Mouse (Mus musculus) R1 (cell line): ENCODE measurements at regions not wholly inside any gene's neighbourhood (a gene's known extent, or its start where the extent isn't known, plus 50 kb on each side); places are given as distances from the start of the nearest gene placed in this dataset.

ENCODE experiments used
- DNase-seq: peaks from one replicate; pipeline ENCODE4 v3.0.0-alpha.2; 2018; ENCODE audit warnings: low read depth, low spot score

DNA sequence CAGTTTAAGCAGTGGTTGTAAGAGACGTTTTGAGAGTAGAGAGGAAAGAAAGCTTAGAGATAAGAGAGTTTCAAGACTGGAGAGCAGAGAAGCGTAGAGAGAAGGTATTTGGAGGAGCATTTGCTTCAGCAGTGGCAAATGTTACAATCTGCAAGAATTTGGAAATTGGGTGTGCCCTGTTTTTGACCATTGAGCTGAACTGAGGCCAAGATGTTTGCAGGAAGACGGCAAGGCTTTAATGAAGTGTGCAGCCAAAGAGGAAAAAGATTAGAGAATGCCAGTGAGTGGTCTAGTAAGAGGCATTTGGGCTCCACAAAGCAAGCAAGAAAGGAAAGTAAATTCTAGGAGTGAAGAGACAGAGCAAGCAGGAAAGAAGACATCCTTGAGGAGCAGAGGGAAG lies 168.8 kb upstream of the Fggy start:
- no peak for DNase-seq

DNA sequence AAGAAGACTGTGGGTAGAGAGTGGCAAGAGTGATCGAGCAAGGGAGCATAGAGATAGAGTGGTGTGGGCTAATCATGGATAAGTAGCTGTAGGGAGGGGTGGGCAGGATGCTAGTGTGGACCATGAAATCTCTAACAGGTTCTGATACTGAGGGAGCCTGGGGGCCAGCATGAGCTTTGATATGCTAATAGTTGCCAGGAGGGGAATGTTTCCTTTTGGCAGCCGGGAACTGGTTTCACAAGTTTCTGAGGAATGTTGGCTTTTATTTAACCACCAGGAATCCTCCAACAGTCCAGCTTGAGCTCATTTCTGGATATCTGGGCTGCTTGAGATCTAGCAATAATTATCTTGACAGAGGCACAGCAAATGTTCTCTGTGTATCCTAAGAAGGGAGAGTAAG lies 167.7 kb upstream of the Fggy start:
- peak; percentile 72 for DNase-seq

DNA sequence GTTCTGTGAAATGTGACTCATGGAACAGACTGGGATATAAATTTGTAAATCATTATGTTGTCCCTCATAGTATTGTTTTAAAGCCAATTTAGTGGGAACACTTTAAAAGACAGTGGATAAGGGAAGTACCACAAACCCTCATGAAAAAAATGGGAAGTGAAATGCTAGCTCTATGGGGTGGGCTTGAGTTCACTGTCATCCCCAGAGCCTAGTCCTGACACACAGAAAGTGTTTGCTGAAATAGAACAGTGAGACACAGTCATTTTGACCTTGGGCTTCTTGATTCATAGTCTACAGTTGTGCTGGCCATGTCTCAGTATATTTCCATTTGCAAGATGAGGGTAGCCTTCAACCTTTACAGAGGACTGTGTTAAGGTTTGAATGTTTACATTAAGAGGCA lies 166.8 kb upstream of the Fggy start:
- no peak for DNase-seq

DNA sequence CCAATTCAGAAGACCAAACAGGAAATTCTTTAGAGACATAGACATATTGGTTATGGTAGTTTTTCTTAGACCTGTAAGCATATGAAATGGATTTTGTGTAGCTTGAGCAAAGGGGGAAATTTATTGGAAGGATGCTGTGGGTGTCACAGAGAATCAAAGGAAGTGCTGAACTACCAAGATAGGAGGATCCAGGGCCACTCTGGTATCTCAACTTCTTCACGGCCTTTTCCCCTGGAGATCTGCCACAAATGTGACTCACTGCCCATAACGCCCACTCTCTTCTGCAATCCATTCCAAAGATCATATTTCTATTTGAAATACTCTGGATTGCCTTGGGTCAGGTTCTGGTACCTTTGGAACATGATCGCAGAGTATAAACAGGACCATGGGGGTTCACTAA lies 161.6 kb upstream of the Fggy start:
- no peak for DNase-seq

- no peak for DNase-seq
Observed at GRCm38 (mm10) chr4:95398301-95398700, 159.0 kb upstream of the Fggy start.

- DNase-seq, result no peak
Observed at GRCm38 (mm10) chr4:95402273-95402672, 155.0 kb upstream of the Fggy start.

DNA sequence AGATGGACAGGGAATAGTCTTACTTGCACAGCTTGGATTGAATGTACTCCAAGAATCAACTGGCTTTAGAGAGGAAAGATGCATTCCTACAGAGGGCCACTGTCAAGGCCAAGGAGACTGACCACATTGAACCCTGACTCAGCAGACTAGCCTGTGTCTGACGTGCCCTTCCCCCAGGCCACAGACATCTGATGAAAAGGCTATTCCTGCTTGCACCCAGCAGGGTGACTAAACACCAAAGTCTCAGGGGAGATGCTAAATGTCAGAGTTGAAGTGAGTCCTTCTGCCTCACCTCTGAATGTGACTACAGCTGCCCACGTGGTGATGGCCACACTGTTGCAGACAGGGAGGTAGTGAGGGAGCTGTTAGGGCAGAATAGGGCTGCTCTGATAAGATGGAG lies 140.2 kb upstream of the Fggy start:
- DNase-seq, result no peak

- no peak for DNase-seq
Observed at GRCm38 (mm10) chr4:95426563-95426962, 130.7 kb upstream of the Fggy start.

- DNase-seq, result peak; percentile 31
Observed at GRCm38 (mm10) chr4:95434543-95434942, 122.8 kb upstream of the Fggy start.

DNA sequence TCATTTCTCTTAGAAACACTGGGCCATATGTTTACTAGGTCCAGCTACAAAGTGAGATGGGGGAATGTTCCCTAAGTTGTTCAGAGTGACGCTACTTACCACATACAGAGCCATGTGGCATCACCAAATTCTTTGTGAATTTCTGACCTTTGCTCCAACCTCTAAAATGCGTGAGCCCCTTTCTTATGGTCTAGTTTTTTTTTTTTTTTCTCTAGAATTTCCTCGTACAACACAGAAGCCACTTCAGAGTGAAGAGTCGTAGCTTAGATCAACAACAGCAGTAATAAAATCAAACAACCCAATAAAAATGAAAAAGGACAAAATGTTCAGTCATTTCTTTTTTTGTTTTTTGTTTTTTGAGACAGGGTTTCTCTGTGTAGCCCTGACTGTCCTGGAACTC lies 122.2 kb upstream of the Fggy start:
- DNase-seq, result no peak

DNA sequence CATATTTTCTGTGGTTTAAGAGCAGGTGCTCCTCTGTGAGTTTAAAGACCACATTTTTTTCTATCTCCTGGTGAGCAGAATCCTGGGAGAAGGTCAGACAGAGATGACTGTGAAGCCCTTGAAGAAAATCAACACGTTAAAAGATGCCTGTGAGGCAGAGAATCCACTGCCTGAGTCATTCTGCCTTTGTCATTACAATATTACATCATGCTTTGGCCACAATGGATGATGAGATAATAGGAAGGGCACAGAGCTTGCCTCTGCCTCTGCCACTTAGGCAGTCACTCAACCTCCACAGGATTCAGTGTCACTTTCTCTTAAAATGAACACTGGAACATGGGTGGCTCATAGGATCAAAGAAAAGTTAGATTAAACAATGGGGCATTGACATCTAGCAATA lies 117.5 kb upstream of the Fggy start:
- DNase-seq, result no peak

- DNase-seq, result peak; percentile 31
Observed at GRCm38 (mm10) chr4:95443854-95444811, 113.2 kb upstream of the Fggy start.

- no peak for DNase-seq
Observed at GRCm38 (mm10) chr4:95450286-95450685, 107.0 kb upstream of the Fggy start.

DNA sequence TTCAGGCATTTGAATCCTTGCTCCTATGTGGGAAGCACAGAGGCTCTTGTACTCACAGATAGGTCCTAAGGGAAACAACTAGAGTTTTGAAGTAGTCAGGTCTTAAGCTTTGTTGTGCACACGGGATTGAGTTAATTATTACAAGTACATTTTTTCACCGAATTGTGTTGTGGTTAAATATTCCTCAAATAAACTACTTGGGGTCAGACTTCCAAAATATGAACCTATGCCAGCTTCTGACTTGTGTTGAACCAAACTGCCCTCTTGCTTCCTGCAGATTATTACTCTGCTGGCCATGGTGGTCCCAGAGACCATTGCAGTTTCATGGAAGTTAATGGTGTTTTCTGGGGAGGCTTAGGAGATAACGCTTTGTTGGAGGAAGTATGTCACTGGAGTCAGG lies 105.5 kb upstream of the Fggy start:
- no peak for DNase-seq

DNA sequence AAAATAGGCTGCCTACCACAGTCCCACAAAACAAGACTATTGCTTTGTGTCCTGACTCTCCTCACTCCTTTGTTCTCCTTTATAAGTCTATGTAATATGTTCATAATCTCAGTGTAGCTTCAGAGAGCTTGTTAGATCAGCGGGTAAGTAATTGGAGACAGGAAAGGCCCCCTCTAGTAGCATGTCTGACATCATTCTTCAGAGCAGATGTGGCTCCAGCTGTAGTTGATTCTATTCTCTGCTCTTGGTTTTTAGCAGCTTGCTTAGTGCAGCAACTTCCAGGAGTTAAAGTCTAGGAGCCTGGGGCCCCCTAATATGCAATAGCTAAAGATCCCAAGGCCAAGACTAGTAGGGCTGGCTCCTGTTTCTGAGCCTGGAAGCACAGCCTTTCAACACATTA lies 101.0 kb upstream of the Fggy start:
- no peak for DNase-seq

GRCm38 (mm10) chr4:95456943-95457342 lies 100.4 kb upstream of the Fggy start:
- no peak for DNase-seq

- DNase-seq, result no peak
Observed at GRCm38 (mm10) chr4:95462476-95462875, 94.8 kb upstream of the Fggy start.

DNA sequence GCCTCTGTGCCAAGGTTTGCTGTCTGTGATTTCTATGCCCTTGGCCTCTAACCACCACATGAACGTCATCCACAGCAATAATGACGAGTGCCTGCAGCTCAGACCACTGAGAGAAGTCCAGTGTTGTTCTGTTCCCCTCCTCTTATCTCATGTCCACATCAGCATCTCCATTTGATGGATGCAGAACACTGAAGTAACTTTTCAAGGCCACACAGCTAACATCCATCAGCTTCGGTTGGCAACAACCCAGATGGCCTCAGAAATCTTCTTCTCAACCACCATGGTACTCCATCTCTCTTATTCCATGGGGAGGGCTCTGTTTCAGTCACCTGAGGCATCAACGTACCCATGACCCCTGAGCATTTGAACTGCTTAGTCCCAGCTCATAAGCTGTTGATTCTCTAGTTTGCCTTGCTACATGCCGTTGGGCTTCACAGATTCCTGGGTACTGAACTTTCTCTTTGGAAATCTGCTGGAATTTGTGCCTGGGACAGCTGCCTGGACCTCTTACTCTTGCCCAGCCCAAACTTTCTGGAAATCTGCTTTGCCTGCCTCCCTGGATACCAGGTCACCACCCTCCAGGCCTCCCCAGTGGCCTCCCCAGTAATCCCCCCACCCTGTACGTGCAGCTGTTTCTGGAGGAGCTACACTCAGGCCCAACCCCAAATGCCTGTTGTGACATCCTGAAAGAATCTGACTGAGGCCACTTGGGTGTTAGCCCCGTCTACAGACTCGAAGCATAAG lies 94.1 kb upstream of the Fggy start:
- no peak for DNase-seq

DNA sequence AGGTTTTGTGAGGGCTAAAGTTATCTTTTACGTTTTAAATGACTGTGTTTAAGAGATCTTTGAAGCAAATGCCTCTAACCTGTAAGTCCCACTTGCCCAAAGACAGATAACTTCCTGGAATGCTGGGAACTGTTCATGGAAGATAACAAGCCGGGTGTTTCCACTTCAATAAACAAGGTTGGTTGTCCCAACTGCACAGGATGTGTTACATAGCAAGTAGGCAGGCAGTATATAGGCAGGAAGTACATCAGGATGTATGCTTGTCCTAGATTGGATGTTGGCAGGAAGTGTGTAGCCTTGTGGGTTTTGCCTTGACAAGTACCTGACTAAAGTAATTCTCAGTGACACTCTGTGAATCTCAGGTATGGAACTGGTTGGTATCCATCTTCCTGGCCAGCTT lies 90.7 kb upstream of the Fggy start:
- DNase-seq, result no peak

DNA sequence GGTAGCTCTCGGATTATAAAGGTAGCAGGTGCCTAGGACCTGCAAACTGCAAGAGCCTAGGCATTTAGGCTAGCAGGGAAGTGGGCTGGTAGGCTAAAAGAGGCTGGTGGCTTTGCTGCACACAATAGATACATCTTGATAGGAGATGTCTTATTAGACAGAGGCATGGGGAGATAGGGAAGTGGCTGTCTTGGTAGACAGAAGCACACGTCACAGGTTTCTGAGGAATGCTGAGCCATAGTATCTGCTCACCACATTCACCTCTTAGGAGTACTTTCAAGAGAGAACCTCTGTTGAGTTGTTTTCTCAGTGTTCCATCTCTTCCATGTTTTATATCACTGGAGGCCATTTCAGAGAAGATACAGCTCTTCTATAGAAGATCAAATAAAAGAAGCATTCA lies 89.8 kb upstream of the Fggy start:
- no peak for DNase-seq

GRCm38 (mm10) chr4:95474726-95475406 lies 82.4 kb upstream of the Fggy start:
- no peak for DNase-seq

DNA sequence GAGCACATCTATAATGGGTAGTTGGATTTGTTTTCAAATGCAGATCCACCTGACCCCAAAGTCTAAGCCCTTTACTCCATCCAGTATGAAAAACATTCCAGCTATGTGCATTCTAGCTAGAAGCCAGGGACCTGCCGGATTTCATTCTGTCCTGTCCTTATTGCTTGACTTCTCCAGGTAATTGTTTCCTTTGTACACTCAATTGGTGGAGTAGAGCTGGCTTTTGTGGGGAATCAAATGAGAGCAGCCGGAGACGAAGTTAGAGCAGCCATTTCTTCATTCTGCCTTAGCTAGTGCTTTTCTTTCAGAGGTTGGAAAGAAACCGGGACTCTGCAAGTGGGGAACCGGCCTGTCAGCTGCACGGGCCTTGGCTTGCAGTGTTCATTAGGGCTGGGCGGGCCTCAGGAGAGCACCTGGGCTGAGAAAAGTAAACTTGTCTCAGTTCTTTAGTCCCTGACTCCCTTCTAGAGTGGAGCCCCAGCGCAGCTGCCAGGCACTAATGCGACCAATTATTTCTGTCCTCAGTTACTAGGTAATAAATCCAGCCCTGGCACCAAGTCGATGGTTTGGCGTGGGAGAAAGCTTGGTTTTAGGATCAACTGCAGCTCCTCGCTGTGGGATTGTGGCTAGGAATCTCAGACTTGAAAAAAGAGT lies 81.1 kb upstream of the Fggy start:
- DNase-seq, result peak; percentile 28
